Mouse (Mus musculus) lung, embryonic 15.5 days (tissue): Measurements from ENCODE around the gene Vmn1r59. TPM values are rescaled to one million over a fixed set of nuclear protein-coding genes. Genes with fewer than 3 reads are reported as not detected.
"Not testable (repeated sequence)": the region's sequence is repeated elsewhere in the genome, so short reads cannot be mapped to it uniquely, and the experiment has no call there.

Experiments
- ATAC-seq: fragments of 200-750 bp; cut with Nextera tagmentation; 2 replicates; pipeline ENCODE4 v1.8.0; 2017; ENCODE audit warnings: moderate number of reproducible peaks, borderline replicate concordance; ENCODE audit not compliant: low FRiP score, low TSS enrichment; ENCODE audit errors: extremely low read depth
- H3K27ac ChIP-seq: fragments of 300-500 bp; sonication (generic); 2 replicates; pipeline ENCODE4 v1.5.1; 2015; ENCODE audit warnings: moderate library complexity, mild to moderate bottlenecking, inconsistent platforms
- H3K27me3 ChIP-seq: fragments of 300-500 bp; sonication (generic); 2 replicates; pipeline ENCODE4 v1.6.1; 2015; ENCODE audit warnings: inconsistent platforms
- H3K36me3 ChIP-seq: fragments of 300-500 bp; sonication (generic); 2 replicates; pipeline ENCODE4 v1.6.1; 2015; ENCODE audit warnings: inconsistent platforms
- H3K4me1 ChIP-seq: fragments of 300-500 bp; sonication (generic); 2 replicates; pipeline ENCODE4 v1.6.1; 2015; ENCODE audit warnings: inconsistent platforms
- H3K4me2 ChIP-seq: fragments of 300-500 bp; sonication (generic); 2 replicates; pipeline ENCODE4 v1.6.1; 2015; ENCODE audit warnings: inconsistent platforms, mild to moderate bottlenecking, moderate library complexity
- H3K4me3 ChIP-seq: fragments of 300-500 bp; sonication (generic); 2 replicates; pipeline ENCODE4 v1.5.1; 2015; ENCODE audit warnings: mild to moderate bottlenecking, inconsistent platforms
- H3K9ac ChIP-seq: fragments of 300-500 bp; sonication (generic); 2 replicates; pipeline ENCODE4 v1.6.1; 2015; ENCODE audit warnings: inconsistent platforms
- H3K9me3 ChIP-seq: fragments of 300-500 bp; sonication (generic); 2 replicates; pipeline ENCODE4 v1.6.1; 2016; ENCODE audit warnings: inconsistent platforms
- WGBS: fragments of 180-500 bp; shearing (Covaris S2); methylation state at CpG from one replicate; pipeline ENCODE4 v1.1.7; 2015; 5-methylcytosine and 5-hydroxymethylcytosine counted together
- polyA plus RNA-seq: library from polyadenylated mRNA; unstranded; fragments of >200 nt; fragmentation: Nextera tagmentation; extraction: Ambion mirVana; gene quantifications from 2 replicates; pipeline ENCODE4 v1.2.1, GENCODE M21; 2015

Gene Vmn1r59
- polyA plus RNA-seq: not detected in 2 replicates

GRCm38 (mm10) chr7:5456674-5457073, at the start of gene Vmn1r59:
Gene Vmn1r59 (minus strand): TSS chr7:5456774.
- no peak within 1 kb of the TSS for H3K9ac ChIP-seq

DNA sequence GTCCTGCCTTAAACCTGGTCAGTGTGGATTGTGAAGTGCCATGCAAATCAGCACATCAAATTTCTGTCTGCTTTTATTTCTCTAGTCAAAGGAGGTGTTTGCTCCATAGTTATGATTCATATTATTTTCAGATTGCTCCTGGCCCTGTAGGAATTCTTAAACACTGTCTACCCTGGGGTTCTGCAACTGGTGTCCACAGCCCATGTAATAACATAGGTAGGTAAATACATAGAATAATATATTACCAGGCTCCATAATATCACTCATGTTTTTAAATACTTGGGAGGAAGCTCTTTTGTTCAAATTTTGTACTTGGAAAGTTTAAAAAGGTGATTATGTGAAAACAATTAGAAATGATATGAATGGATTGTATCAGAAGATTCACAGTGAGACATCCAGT, 37.3 kb upstream of the Vmn1r59 start, which contains the start of gene Vmn2r28:
TSS of gene Vmn2r28 (minus strand) at position 101 of the 400 bp plus-strand sequence.
- H3K9me3 ChIP-seq, H3K27ac ChIP-seq, H3K36me3 ChIP-seq, H3K4me1 ChIP-seq, ATAC-seq, H3K4me3 ChIP-seq, H3K9ac ChIP-seq, H3K27me3 ChIP-seq, H3K4me2 ChIP-seq: not testable (repeated sequence)

More at GRCm38 (mm10) chr7:5456674-5457073, at the start of gene Vmn1r59:
- H3K27ac ChIP-seq: no peak within 1 kb of the TSS
- no peaks in the 10 kb centered on the region for H3K4me1 ChIP-seq
- no peak within 1 kb of the TSS for H3K4me2 ChIP-seq
- H3K4me3 ChIP-seq: no peak within 1 kb of the TSS
- no peak for ATAC-seq
- H3K9me3 ChIP-seq: no peaks in the 10 kb centered on the region; the same call in 1 of the 2 replicates
- no peaks in the 10 kb centered on the region for H3K36me3 ChIP-seq
- H3K27me3 ChIP-seq: no peaks in the 10 kb centered on the region

DNA sequence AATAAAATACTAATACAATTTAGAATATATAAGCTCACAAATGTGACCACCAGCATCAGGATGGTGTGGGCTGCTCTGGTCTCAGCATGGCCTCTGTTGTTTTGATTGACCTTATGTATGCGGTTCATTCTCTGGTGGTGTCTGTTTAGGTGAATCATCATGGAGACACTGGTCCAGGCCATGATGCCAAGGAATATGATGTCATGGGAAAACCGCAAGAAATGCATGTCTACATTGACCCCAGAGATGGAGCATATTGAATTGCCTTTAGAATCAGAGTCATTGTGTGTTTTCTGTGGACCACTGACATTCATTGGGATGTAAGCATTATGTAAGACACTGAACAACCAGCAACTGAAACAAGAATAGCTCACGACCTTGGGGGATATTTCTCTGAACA, 2.6 kb downstream of the Vmn1r59 start:
- 63% methylated on average over 3 of the region's 3 CpGs for WGBS
- H3K4me1 ChIP-seq, H3K4me3 ChIP-seq, H3K4me2 ChIP-seq, H3K9ac ChIP-seq, H3K27ac ChIP-seq, H3K36me3 ChIP-seq, H3K27me3 ChIP-seq, H3K9me3 ChIP-seq, ATAC-seq: not testable (repeated sequence)

DNA sequence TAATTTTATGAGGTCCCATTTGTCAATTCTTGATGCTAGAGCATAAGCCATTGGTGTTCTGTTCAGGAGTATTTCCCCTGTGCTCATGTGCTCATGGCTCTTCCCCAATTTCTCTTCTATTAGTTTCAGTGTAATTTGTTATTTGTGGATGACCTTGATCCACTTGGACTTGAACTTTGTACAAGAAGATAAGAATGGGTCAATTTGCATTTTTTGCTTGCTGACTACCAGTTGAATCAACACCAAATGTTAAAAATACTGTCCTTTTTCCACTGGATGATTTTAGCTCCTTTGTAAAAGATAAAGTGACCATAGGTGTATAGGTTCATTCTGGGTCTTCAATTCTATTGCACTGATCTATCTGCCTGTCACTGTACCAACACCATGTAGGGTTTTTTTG, 7.9 kb downstream of the Vmn1r59 start:
- Histone ChIP-seq H3K27me3 (no peaks in the 10 kb centered on the region), H3K9ac (no peak overlapping the region), H3K27ac (no peak overlapping the region), H3K4me1 (no peaks in the 10 kb centered on the region), H3K4me2 (no peak overlapping the region), H3K9me3 (no peaks in the 10 kb centered on the region), H3K4me3 (no peak overlapping the region), H3K36me3 (no peaks in the 10 kb centered on the region)
- ATAC-seq: no peak

GRCm38 (mm10) chr7:5413296-5413695, 43.3 kb downstream of the Vmn1r59 start, which contains the start of gene Vmn1r58:
Gene Vmn1r58 (minus strand): TSS chr7:5413396.
- H3K27me3 ChIP-seq, H3K4me3 ChIP-seq, H3K36me3 ChIP-seq, H3K27ac ChIP-seq, H3K9ac ChIP-seq, H3K4me1 ChIP-seq, H3K9me3 ChIP-seq, ATAC-seq, H3K4me2 ChIP-seq: not testable (repeated sequence)

DNA sequence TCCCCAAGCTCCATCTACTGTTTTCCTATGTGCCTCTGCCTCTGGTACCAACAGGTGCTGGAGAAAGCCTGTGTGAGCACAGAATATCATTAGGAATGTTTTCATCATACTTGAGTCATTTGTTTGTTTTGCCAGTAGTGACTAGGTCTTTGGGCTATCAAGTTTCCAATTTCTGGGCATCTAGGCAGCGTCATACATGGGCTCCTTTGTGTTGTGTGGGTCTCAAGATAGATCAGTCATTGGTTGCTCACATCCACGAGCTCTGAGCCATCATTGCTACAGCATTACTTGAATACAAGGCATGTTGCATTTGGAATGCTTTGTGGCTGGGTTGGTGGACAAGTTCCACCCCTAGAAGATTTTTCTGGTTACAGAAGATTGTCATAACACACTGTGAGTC, 50.4 kb downstream of the Vmn1r59 start:
- Histone ChIP-seq H3K4me3 (no peak overlapping the region), H3K27ac (no peak overlapping the region), H3K4me1 (no peaks in the 10 kb centered on the region), H3K36me3 (no peaks in the 10 kb centered on the region), H3K27me3 (no peaks in the 10 kb centered on the region), H3K9ac (no peak overlapping the region), H3K9me3 (no peaks in the 10 kb centered on the region), H3K4me2 (no peak overlapping the region)
- 23% methylated on average over 2 of the region's 2 CpGs for WGBS
- no peak for ATAC-seq

Other genes starting within 250 kb of the Vmn1r59 start
- not detected in 2 replicates for gene Vmn1r57, start 238.3 kb downstream of the Vmn1r59 start, polyA plus RNA-seq
- gene Gm5065, start 106.2 kb downstream of the Vmn1r59 start, polyA plus RNA-seq: not detected in 2 replicates
- gene Nlrp2, start 105.7 kb downstream of the Vmn1r59 start, polyA plus RNA-seq: not detected in 2 replicates
- gene Vmn1r58, start 43.4 kb downstream of the Vmn1r59 start, polyA plus RNA-seq: not detected in 2 replicates
- gene Vmn2r28, start 37.2 kb upstream of the Vmn1r59 start, polyA plus RNA-seq: not detected in 2 replicates
- not detected in 2 replicates for gene Vmn1r60, start 90.5 kb upstream of the Vmn1r59 start, polyA plus RNA-seq
- not detected in 2 replicates for gene Vmn1r61, start 156.5 kb upstream of the Vmn1r59 start, polyA plus RNA-seq
- gene Vmn1r62, start 216.9 kb upstream of the Vmn1r59 start, polyA plus RNA-seq: not detected in 2 replicates